Mouse (Mus musculus): ENCODE measurements around the gene Cfap45. TPM values are rescaled to one million over a fixed set of nuclear protein-coding genes. Genes with fewer than 3 reads are reported as not detected.

Gene Cfap45
- total RNA-seq (2021) = under 1 TPM; 0.34 to 0.39 TPM

DNA sequence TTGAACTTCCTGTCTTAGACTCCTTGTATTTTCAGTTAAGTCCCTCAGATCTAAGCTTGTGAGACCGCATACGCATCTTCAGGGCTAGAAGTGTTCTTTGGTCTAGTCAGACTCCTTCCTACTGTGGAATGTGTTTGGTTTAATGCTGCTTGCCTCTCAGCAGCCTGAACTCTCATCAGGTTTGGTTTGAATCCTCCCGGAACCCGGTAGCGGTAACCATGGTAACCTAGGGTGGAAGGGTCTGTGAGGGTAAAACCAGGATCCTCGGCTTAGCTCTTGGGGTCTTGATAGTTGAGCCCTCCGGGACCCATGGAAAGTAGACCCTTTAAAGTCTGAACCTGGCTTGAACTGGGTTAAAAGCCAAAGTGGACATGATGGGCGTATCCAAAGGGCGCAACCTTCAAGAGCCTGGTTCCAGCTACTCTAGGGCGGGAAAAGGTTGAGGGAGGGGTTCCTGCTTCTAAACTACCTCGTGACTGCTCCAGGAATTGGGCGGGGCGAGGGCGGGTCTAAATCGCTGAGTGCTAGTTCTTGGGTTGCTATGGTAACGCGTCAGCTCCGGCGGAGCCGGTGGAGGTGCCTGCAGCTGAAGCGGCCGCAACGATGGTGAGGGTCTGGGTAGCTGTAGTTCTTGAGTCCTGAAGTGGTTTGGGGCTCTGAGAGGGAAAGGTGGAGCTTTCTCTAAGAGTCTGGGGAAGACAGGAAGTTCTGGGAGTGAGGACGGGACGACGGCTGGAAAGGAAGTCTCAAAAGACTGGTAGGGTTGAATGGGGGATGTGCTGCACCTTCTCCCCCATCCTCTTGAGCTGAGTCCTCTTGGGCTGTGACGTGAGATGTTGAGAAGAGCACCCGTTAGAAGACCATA lies at the start of gene Cfap45:
TSS of gene Cfap45 (plus strand) at position 226 of the 865 bp plus-strand sequence.
- intact Hi-C loops (cut with DNase I) = loop anchor here (1.0 kb wide), 1 partner anchor 20 kb away; no protein-coding TSS in a partner anchor
- peak; percentile 81 for DNase-seq (ENCODE audit: low spot score)

DNA sequence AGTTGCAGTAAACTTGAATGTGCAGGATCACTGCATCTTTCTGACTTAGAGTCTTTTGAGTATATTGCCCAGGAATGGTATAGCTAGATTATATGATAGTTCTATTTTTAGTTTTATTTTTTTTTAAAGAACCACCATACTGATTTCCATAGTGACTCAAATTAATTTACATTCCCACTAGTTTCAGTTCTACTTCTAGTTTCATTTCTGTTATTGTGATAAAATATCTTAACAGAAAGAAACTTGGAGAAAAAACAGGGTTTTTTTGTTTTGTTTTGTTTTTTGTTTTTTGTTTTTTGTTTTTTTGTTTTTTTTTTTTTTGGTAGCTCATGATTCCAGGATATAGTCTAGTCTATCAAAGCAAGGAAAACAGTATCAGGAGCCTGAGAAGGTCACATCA lies 47.7 kb upstream of the Cfap45 start:
- intact Hi-C loops (cut with DNase I) = no loop called here
- no peak for DNase-seq (ENCODE audit: low spot score)

DNA sequence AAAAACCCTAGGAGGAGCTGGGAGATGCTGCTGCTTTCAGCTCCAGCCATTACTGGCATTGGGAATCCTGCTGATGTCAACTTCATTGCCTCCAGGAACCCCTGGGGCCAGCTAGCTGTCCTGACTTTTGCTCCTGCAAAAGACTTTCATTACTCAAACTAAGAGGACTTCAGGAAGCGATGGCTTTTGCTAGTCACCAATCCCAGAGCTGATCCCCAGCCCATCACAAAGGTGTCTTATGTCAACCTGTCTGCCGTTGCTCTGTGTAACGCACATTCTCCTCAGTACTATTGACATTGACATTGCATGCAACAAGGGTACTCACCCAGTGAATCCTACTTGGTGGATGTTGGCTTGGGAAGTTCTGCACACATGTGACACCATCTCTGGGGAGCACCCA lies 46.4 kb upstream of the Cfap45 start:
- DNase-seq (ENCODE audit: low spot score) = no peak
- intact Hi-C loops (cut with DNase I) = no loop called here

DNA sequence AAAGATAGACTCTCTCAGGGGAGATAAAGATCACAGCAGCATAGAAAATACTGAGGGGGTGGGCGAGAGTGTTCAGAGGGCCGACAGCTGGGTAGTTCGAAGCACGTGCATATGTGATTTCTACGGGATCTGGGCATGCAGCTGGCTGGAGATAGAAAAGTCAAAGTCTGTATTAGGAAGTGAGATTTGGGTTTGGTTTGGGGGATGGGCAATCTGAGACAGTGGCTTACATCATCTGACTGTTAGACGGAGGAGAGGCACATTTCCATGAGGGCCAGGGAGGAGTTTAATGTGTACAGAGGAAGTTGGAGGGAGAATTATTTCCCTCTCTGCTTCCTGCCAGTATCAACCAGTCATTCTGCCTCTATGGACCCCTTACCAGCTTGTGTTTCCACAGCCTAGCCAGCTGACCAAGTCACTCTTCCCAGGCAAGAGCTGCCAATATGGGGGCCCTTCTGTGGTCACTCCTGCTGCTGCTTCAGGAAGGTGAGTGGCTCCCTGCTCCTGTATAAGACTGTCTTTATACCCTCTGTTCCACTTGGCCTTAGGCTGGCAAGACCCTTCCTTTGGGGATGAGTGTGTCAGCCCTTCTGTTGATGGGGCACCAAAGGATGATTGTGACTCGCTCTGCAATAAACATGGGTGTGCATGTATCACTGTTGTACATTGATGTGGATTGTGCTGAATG lies 45.4 kb upstream of the Cfap45 start, which contains the start of gene Slamf9:
TSS of gene Slamf9 (plus strand) at position 305 of the 688 bp plus-strand sequence.
- intact Hi-C loops (cut with DNase I) = no loop called here
- no peak for DNase-seq (ENCODE audit: low spot score)

DNA sequence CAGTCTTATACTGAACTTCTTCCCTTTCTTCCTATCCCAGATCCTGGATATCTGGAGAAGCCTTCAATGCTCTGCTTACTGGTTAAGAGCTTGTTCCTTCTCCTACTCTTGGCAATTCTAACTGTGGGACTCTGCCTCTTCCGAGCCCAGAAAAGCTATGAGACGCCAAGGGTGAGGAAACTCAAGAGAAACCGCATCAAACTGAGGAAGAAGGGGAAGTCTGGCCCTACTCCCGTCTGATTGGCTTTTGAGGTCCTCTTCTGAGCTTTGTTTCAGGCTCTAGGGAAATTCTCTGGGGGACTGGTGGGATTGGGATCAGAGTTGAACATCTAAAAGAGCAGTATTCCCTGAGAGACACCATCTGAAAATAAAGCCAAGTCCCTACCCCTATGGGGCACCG lies 42.6 kb upstream of the Cfap45 start:
- no peak for DNase-seq (ENCODE audit: low spot score)
- intact Hi-C loops (cut with DNase I) = no loop called here

DNA sequence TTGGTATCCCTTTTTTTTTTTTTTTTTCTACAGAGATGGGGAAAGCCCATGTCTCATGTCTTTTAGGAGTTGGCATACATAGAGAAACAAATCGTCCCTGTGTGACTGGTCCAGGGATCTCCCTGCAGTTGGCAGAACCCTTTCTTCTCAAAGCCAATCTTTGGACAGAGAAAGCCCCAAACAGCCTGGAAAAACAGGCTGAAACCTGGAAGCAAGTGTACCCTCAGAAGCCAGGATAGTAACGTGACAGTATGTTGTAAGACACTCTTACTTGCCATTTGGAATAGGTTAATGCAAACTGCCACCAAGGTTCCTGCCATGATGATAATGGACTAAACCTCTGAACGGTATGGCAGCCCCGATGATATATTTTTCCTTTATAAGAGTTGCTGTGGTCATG lies 40.2 kb upstream of the Cfap45 start:
- intact Hi-C loops (cut with DNase I) = no loop called here
- DNase-seq (ENCODE audit: low spot score) = no peak

DNA sequence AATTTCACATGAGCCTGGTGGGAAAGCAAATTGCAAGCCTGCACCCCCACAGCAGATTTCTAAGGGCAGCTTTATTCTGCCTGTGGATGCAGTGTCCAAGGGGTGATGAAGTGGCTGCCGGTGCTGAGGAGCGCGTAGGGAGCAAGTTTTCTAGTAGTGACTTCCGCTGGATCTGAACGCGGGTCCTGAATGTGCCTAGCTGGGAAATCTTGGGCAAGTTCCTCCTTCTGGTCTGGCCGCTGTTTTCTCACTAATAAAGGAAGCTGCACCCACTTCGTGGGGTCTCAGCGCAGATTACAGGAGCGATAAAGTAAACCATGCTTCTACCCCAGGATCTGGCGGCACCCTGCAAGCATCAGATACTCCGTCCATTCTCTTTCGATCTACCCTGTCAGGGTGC lies 39.5 kb upstream of the Cfap45 start:
- intact Hi-C loops (cut with DNase I) = no loop called here
- no peak for DNase-seq (ENCODE audit: low spot score)

DNA sequence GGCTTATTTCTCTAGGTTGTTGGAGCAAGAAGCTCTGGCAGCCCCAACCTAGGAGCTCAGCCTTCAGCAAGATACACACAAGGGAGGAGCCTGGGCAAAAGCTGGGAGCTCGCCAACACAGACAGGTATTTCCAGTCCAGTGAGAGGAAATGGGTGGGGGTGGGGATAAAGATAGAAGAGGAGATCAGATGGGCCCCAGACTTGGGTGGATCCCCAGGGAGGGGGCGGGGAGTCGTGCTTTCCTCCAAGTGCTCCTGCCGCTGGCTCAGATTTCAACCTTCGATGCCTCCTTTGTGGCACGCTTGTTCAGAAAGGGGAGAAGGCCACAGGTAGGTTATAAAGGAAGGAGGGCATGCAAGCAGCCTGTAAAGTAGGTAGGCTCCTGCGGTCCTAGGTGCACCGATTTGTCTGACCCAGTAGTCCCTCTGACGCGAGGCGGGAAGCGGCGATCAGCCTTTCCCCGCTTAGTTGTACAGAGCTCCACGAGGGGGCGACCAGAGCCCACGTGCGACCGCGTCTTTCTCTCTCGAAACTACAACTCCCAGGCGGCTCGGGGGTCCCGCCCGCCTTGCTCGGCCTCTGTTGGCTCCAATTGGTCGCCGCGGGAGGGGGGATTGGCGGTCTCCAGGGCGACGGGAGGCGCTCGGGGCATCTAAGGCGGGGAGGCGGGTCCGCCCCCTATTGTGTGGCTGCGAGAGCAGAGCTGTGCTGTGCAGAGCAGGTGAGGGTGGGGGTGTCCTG lies 38.9 kb upstream of the Cfap45 start, which contains the start of gene Igsf9:
TSS of gene Igsf9 (plus strand) at position 249 of the 741 bp plus-strand sequence.
- intact Hi-C loops (cut with DNase I) = no loop called here
- DNase-seq (ENCODE audit: low spot score) = peak; percentile 87

DNA sequence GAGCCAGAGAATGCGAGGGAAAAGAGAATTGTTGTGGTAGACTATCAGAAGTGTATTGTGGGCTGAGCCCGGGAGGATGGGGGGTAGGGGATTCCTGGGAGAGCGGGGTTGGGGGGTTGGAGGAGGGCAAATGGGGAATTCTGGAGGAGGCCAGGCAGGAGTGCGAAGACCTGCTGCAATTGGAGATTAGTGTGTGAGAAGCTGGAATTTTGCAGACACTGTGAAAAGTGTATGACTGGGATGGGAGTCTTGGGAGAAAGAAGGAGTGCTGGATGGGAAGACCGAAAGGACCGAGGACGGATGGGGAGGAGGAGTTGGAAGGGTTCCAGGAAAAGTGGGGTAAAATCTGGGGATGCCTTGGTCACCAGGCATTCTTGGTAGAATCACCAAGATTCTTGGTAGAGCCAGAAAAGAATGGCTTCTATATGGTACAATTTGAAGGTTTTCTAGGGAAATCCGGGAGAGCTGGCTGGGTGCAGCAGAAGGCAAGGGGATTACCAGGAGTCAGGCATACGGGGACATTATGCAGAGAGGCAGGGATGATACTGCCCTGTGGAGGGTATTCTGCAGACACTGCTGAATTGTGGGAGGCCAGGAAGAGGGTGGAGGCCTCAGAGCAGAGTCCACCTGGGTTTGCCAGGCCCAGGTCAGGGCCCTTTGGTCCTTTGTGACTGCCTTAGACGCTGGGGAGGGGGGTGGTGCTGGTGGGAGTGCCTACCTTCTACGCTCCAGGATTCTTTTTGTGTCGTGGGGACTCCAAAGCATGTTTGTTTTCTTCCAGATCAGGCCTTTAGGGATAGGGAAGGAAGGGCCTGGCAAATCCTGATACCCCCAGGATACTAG lies 37.9 kb upstream of the Cfap45 start:
- intact Hi-C loops (cut with DNase I) = no loop called here
- no peak for DNase-seq (ENCODE audit: low spot score)

DNA sequence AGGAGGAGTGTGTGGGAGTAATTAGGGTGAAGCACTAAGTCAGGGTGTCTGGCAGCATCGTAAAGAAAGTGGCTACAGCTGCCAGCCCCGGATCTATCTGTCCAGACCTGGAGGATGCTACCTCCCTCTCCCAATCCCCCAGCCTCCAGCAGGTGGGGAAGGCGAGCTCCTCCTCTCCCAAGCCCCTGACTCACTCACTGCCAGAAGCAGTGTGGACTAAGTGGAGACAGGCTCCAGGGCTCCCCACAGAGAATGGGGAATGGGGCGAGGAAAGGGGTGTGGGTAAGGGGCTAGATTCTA lies 37.3 kb upstream of the Cfap45 start:
- DNase-seq (ENCODE audit: low spot score) = no peak
- intact Hi-C loops (cut with DNase I) = no loop called here

DNA sequence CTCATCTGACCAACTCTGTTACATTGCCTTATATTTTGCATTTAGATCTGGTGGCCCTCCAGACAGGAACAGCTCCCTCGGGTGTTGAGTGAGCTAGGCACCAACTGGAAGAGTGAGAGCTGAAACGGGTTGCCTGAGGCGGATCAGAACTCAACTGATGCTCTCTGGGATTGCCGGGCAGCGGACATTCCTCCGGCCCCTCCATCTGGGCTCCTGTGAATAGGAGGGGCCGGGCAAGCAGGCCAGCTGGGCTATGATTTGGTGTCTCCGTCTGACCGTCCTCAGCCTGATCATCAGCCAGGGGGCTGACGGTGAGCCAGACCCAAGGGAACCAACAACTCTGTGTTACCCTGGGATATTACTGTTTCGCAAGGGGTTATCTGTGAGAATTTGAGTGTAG lies 36.4 kb upstream of the Cfap45 start:
- intact Hi-C loops (cut with DNase I) = no loop called here
- DNase-seq (ENCODE audit: low spot score) = no peak

DNA sequence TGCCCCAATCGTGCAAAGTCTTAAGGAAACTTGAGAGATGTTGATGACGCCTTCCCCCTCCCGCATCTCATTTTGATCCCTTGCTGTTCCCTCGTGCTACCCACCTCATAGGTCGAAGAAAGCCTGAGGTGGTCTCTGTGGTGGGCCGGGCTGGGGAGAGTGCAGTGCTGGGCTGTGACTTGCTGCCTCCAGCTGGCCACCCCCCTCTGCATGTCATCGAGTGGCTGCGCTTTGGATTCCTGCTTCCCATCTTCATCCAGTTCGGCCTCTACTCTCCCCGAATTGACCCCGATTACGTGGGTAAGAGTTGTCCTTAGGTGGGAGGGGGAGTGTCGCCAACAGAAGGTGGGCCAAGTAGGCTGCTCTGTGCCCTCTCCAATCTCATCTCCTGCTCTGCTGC lies 35.9 kb upstream of the Cfap45 start:
- intact Hi-C loops (cut with DNase I) = loop anchor here (5.0 kb wide), 1 partner anchor 148 kb away; the partner anchor contains the start of gene Dusp23
- DNase-seq (ENCODE audit: low spot score) = no peak

DNA sequence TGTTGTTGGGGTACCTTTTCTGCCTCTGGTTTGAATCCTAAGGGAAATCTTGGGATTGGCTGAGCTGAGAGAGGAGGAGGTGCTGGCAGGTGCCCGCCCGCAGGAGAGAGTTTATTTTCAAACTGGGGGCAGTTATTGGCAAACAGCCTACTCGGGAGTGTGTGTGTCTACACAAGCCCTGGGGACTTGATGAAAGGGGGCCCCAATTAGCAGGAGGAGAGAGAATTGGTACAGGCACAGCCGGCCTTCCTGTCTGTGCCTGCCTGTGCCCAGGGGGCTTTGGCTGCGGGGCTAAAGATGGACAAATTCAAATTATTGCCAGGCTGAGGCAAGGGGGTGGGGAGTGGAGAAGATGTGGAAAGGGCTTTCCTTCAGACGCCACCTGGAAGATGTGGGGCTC lies 34.8 kb upstream of the Cfap45 start:
- no peak for DNase-seq (ENCODE audit: low spot score)
- intact Hi-C loops (cut with DNase I) = loop anchor here (5.0 kb wide), 1 partner anchor 146 kb away; the partner anchor contains the start of gene Dusp23

DNA sequence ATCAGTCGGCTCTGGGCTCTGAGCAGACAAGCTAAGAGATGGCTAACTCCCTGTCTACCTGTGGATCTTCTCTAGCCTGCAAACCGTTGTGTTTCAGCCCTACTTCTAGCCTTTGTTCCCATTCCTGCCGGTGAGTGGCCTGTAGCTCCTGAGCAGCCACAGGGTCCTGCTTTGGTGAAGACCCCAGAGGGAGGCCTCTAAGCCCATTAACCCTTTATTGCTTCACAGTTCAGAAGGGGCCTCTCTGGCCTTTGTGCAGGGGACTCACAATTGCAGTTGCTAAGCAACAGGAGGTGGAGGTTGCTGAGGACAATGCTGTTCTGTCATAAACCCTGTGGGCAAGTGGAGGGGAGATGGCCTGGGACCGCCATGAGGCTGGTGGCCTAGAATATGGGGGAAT lies 34.4 kb upstream of the Cfap45 start:
- no peak for DNase-seq (ENCODE audit: low spot score)
- intact Hi-C loops (cut with DNase I) = loop anchor here (5.0 kb wide), 1 partner anchor 146 kb away; the partner anchor contains the start of gene Dusp23

DNA sequence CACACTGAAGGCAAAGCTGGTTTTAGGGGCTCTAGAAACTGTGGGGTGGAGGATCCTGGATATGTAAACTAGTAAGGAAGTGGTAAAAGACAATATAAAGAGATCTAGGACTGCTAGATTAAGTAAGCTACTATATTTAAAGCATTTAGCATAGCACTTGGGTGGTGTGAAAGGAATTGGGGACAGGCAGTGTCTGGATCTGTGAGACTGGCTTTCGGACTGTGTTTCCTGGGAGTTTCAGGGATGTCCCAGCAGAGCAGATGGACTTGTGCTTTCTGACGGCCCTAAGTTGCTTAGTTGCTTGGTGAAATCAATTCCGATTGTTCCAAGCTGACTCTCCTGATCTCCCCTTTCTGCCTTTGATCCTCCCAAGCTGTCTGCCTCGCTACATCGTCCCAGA lies 34.0 kb upstream of the Cfap45 start:
- intact Hi-C loops (cut with DNase I) = loop anchor here (5.0 kb wide), 1 partner anchor 146 kb away; the partner anchor contains the start of gene Dusp23
- DNase-seq (ENCODE audit: low spot score) = no peak

DNA sequence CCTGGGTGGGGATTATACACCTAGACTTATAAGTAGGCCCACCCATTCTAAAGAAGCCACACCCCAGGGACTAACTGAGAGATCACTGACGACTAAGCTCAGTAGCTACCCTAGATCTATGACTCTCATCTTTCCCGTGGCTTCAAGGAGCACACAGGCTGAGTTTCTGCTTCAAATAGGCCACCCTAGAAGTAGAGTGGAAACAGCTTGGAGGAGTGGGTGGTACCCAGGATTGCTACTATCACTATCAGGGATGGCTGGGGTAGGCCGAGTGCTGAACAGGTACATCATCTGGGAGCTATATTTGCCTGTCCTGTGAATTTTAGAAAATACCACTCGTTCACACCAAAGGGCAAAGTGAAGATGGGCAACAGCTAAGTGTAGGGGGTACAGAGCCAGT lies 32.7 kb upstream of the Cfap45 start:
- intact Hi-C loops (cut with DNase I) = loop anchor here (5.0 kb wide), 1 partner anchor 144 kb away; the partner anchor contains the start of gene Dusp23
- no peak for DNase-seq (ENCODE audit: low spot score)

DNA sequence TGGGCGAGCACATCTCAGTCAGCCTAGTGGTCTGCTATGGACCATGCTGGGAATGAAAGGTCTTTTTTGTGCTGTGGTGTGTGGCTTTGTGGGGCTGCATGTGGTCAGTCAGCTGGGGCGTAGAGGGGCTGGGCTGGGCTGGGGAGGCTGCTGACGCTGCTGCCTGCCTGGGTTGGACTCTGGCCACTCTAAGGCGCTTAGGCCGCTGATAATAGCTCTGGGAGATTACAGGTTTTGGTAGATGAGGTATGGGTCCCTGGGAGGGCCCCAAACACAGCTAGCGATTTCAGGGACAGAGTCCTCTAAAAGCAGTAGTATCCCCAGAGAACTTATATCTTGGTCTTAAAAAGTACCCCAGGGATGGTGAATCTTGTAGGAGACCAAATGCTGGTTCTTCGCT lies 31.8 kb upstream of the Cfap45 start:
- DNase-seq (ENCODE audit: low spot score) = no peak
- intact Hi-C loops (cut with DNase I) = loop anchor here (5.0 kb wide), 1 partner anchor 143 kb away; the partner anchor contains the start of gene Dusp23

DNA sequence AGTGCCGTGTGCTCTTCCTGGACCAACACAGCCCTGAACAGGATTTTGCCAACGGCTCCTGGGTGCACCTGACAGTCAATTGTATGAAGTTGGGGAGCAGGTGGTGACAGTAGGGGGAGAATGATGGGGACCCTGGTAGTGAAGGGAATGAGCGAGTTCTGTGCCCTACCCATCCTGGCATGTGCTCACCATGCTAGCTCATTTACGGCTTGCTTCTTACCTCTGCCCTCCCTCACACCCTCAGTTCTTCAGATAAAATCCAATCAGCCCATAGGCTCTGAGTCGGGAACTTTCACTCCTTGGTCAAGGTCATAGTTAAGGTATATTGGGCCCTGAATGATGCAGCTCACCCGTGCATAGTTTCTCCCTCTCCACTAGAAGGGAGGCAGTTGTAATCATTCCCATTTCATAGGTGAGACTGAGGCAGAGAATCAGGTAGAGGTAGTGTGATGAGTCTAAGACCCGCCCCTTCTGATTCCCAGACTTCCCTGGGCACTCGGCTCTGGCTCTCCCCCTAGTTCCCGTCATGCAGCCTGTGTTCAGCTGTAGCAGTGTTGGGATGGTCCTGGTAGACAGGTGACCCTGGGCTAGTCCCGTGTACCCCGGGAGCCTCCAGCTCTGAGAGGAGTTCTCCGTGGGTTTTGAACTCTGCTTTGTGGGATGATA lies 30.9 kb upstream of the Cfap45 start:
- intact Hi-C loops (cut with DNase I) = loop anchor here (1.0 to 5.0 kb wide), 3 partner anchors 38 to 143 kb away; partner anchors contain the start of gene Dusp23
- no peak for DNase-seq (ENCODE audit: low spot score)

DNA sequence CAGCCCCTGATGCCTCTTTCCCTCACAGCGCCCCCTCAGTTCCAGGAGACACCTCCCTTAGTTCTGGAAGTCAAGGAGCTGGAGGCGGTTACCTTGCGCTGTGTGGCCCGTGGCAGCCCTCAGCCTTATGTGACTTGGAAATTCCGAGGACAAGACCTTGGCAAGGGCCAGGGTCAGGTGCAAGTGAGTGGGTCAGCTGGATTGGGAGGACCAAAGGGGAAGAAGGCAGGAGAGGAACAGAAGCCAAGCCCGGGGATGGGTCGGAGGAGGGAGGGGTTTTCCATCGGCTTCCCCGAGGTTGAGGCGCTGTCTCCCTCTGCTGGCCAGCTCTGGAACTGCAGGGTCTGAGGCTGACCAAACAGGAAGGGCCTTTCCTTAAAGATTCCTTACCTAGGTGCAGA lies 30.3 kb upstream of the Cfap45 start:
- intact Hi-C loops (cut with DNase I) = loop anchor here (1.0 to 5.0 kb wide), 2 partner anchors 37 to 78 kb away; no protein-coding TSS in a partner anchor

More for the DNA sequence above, 30.3 kb upstream of the Cfap45 start:
- peak; percentile 74 for DNase-seq (ENCODE audit: low spot score)

Measured in heart, postnatal 25 days (tissue).